Mouse (Mus musculus) thymus, adult 2 months (tissue): ENCODE results near the gene BC049715.

Experiments used
- CTCF ChIP-seq: fragments of 200-500 bp; IDR thresholded peaks from 2 replicates; pipeline ENCODE4 v1.5.1; 2012; ENCODE audit warnings: mild to moderate bottlenecking, control low read depth, low read length, moderate library complexity, borderline replicate concordance; ENCODE audit not compliant: control insufficient read depth, poor library complexity, insufficient read depth; ENCODE audit errors: extremely low read depth
- POLR2A ChIP-seq: fragments of 200-500 bp; IDR thresholded peaks from 2 replicates; pipeline ENCODE4 v1.6.1; 2012; ENCODE audit warnings: mild to moderate bottlenecking, low read length, control low read depth, moderate library complexity; ENCODE audit not compliant: control insufficient read depth, poor library complexity, insufficient read depth; ENCODE audit errors: extremely low read depth

GRCm38 (mm10) chr6:136858420-136858819, 31.0 kb downstream of the BC049715 start:
- TF ChIP-seq POLR2A, result no peak
- no peak for TF ChIP-seq CTCF
